Mouse (Mus musculus) spleen, adult 18-20 months (tissue): Measurements from ENCODE around the gene Appbp2.
A peak's percentile ranks its signal among the peaks of the same experiment; 100 is the strongest.
"Not testable (repeated sequence)": the region's sequence is repeated elsewhere in the genome, so short reads cannot be mapped to it uniquely, and the experiment has no call there.

ENCODE experiments used
- DNase-seq, 2 experiments: peaks; one replicate each; pipeline ENCODE4 v3.0.0; 2022; ENCODE audit warnings: mixed read lengths in 2 of 2

Gene Appbp2

GRCm38 (mm10) chr11:85219014-85219413 is 15.9 kb downstream of the Appbp2 start:
- DNase-seq = no peak

DNA sequence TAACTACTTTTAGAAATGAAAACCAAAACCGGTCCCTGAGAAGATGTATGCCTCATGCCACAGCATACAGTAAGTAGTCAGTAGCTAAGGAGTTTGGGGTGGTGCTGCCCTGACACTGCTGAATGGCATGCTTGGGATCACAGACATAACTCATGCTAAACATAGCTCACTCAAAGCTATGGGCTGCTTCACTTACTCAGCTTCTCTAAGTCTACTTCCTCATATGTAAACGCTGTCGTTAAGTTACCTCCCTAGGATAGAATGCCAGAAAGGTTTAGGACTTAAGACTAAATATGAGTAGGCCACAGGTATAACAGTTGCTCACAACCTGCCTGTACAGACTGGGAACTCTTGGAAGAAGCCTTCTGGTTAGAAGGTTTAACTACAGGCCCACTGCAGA is 20.3 kb downstream of the Appbp2 start:
- DNase-seq = no peak

DNA sequence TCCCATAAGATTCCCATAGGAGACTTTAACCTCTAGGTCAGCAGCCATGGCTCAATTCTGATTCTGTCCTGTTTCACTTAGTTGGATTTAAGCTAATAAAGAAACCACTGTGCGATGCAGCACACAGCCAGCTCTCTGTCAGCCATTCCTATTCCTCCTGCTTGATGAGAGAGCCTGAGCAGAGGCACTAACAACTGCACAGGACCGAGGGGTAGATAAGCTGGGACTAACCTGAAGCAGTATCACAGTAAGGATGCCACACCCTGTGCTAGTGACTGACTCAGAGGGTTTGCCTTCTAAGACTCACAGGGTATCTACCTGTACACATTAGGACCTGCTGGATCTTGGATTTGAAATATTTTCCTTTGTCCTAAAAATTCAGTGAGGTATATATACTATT is 21.7 kb downstream of the Appbp2 start:
- no peak for DNase-seq

DNA sequence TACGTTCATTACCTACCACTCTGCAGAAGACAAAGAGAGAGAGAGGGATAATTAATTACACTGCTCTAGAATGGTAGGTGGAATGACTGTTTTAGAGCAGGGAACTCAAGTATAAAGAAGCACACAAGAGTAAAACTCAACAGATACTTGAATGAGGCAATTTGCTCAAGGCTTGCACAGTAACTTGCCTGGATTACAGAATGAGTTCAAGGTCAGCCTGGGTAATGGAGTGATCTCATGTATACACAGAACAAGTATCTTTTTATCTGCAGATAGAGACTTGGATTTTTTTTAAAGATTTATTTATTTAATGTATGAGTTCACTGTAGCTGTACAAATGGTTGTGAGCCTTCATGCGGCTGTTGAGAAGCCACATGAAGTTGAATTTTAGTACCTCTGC is 23.8 kb downstream of the Appbp2 start:
- no peak for DNase-seq

DNA sequence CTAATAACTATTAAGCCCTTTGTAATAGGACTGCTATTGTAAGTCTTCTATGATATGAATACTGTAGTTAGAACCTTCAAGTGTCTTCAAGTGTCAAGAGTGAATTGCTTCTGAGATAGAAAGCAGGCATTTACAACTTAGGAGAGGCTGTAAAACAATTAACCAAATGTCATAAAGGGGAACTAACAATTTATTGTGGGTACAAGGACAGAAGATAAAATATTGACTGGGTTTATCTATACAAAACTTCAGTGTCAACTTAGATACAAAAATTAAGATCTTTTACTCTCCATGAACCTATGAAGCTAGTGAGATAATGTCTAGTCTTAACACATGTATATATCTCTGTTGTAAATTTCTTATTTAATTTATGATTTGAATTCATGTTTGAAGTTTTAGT is 28.7 kb downstream of the Appbp2 start:
- no peak for DNase-seq

GRCm38 (mm10) chr11:85198906-85199305 is 36.0 kb downstream of the Appbp2 start:
- DNase-seq = no peak

DNA sequence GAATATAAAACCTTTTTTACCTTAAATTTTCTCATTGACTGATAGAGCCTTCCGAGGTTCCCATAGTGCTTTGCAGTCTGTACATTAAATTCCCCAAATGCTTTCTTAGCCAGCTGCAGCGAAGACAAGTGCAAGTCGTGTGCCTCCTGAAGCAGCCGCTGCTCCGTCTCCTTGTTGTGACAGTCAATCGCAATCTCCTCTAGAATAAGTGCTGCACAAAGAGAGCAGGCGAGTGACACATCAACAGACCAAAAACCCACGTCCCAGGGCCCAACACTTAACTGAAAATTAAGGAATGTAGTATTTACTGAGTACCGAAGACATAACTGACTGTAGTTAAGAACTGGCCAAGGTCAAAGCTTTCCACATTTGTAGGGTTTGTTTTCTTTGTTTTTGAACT is 38.9 kb downstream of the Appbp2 start:
- no peak for DNase-seq

DNA sequence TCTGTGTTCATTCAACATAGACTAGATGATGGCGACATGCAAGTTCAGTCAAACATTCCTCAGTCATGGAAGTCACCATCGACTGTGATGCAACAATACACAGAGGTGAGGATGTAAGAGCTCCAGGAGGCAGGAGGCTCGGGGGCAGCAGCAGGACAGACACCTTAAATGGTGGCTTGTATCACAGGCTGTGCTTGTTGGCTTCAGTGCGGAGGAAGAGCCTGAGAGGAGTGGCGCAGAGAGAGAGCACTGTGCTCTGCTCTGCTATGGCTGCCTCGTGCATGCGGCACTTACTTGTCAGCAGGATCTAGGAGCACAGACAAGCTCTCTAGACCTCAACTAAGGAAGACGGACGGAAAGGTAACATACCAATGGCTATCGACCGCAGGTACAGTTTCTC is 40.7 kb downstream of the Appbp2 start:
- no peak for DNase-seq

GRCm38 (mm10) chr11:85190741-85191140 is 44.2 kb downstream of the Appbp2 start:
- DNase-seq = no peak

DNA sequence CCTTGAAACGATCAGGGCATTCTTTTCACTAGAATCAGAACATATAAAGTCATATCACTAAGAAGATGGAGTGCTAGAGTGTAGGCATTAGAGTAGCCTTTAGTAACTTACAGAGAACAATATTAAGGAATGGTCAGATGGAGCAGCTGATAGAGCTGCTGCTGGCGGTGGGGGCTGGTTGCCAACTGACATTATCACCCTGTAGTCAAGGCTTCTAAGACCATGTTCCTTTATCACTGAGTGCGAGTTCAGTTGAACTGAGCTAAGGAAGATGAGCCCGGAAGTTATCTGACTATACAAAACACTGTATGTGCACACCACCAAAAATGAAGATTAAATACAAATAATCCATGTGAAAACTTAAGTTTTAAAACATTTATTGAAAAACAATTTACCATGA is 45.8 kb downstream of the Appbp2 start:
- DNase-seq = no peak

GRCm38 (mm10) chr11:85184839-85185238 is 50.1 kb downstream of the Appbp2 start:
- DNase-seq = no peak

- DNase-seq = peak in 1 of 2 experiments; percentile 56
Observed at GRCm38 (mm10) chr11:85184082-85184481, 50.8 kb downstream of the Appbp2 start.

DNA sequence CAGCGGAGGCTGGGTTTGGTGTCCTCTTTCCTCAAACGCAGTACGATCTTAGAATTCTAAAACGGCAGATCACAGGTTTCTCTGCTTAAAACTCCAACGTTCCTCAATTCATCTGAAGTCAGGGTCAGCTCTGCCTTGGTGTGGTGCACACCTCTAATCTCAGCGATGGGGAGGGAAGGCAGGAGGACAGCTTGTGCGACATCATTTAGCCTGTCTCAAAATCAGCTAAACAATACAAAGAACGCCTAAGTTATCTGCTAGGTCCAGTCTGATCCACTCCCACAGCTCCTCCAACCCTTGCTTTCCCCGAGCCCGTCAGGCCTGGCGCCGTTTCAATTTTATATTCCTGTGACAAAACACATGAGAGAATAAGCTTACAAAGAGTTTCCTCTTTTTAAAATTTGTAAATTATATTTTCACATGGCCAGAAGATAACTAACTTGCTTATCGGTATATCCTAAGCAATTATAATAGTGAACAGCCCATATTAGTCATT is 51.6 kb downstream of the Appbp2 start:
- no peak for DNase-seq

DNA sequence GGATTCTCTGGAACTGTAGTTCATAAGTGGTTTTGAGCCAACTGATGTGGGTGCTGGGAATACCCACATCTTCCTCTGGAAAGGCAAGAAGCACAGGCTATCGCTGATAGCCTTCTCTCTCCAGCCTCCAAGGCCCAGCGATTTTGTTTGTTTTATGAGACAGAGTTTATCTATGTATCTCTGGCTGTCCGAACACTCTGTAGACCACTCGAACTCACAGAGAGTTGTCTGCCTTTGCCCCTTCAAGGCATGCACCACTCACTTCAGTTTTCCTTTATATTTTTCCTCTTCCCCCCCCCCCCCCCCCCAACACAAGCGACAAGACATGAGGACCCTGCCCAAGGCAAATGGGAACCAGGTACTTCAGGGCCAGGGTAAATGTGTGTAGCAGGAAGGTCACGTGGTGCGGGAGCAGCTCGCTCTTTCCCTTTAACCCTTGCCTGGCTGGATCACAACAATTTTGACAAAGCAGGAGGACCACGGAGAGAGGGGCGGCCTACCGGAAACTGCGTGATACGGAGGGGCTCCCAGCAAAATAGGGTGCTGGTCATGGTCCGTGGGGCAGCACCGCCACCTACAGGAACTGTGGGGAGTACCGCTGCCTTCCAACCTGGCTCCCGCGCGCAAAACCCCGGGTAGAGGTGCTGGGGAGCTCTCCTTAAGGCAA is 52.2 kb downstream of the Appbp2 start:
- peak; percentile 28 to 58 for DNase-seq

- no peak for DNase-seq
Observed at GRCm38 (mm10) chr11:85178413-85178812, 56.5 kb downstream of the Appbp2 start.

- no peak for DNase-seq
Observed at GRCm38 (mm10) chr11:85177761-85178160, 57.2 kb downstream of the Appbp2 start.

GRCm38 (mm10) chr11:85175941-85176340 is 59.0 kb downstream of the Appbp2 start:
- no peak for DNase-seq

DNA sequence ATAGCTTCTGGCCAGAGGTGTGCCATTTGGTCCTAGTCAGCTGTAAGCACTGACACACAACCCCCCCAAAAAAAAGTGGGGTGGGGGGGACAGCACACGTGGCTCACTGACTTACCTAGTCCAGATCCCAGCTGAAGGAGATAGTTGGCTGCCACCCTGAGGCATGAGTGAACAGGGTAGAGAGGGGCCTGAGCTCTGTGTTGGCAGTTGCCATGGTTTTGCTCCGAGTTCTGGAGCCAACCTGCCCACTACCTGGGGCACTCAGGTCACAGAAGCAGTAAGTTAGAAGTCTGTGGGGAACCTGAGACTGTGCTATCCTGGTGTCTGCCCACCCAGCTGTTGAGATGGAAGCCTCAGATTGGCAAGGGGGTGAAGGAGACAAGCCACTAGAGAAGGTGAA is 64.1 kb downstream of the Appbp2 start:
- no peak for DNase-seq

- peak; percentile 65 to 85 for DNase-seq
Observed at GRCm38 (mm10) chr11:85170058-85170740, 64.7 kb downstream of the Appbp2 start, which contains the start of gene 1700125H20Rik. TSS of gene 1700125H20Rik (plus strand) at chr11:85170404.

- DNase-seq = no peak
Observed at GRCm38 (mm10) chr11:85167503-85167902, 67.4 kb downstream of the Appbp2 start.

- no peak for DNase-seq
Observed at GRCm38 (mm10) chr11:85164371-85164770, 70.6 kb downstream of the Appbp2 start.

GRCm38 (mm10) chr11:85163014-85163413 is 71.9 kb downstream of the Appbp2 start:
- not testable (repeated sequence) for DNase-seq

GRCm38 (mm10) chr11:85157301-85157700 is 77.6 kb downstream of the Appbp2 start:
- DNase-seq = no peak

DNA sequence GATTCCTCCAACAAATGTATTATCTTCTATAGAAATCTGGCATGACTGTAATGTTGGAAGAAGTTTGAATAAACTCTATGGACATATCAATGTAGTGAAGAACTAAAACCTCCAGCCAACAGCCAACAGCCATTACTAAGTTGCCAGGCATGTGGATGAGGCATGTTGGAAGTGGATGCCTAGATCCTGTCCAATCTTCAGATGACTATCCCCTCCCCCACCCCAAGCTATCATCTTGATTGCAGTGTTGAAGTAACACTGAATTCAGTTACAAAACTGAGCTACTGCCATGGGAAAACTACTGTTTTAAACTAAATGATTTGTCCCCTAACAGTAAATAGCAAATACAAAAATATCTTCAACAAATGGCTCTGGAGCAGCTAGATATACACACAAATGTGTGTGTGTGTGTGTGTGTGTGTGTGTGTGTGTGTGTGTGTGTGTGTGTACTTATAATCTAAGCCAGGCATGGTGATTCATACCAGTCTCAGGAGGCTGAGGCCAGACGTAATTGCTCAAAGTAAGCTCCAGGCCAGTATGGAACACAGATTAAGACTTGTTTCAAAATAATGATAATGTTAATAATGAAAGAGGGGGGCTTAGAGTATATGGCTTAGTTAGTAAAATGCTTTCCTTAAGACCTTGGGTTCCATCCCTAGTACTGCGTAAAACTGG is 82.5 kb downstream of the Appbp2 start:
- no peak for DNase-seq
